Mouse (Mus musculus): ENCODE results near the gene Olfr740. TPM values are rescaled to one million over a fixed set of nuclear protein-coding genes. Genes with fewer than 3 reads are reported as not detected.

Olfr740 gene
- polyA plus RNA-seq (2012; rRNA removed): not detected in 2 replicates

DNA sequence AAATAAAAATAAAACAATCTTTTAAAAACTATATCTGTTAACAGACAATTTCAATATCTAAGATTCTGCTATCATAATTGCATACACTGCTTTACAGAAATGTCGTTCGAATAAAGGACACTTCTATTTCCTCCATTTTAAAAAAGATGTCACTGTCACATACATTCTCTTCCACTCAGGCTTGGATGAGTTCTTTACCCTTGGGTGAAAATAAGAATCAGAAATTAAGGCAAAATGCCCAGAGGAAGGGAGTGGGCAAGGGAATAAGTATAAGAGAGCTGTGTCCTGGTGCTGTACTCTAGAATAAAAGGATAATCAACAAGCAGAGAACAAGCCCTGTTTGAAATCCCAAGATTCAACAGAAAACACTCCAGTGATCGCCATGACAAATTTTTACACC lies at the start of gene Olfr740:
Gene Olfr740, plus strand, starts transcription at position 301 of the 400 bp plus-strand sequence.
- TF ChIP-seq CTCF (IDR thresholded peaks at IDR 0.05; ENCODE audit: extremely low read depth, insufficient read depth, insufficient read length, insufficient replicate concordance) (no peak), POLR2A (IDR thresholded peaks at IDR 0.05; ENCODE audit: low read depth, low read length) (no peak)
- H3K4me3 ChIP-seq (ENCODE audit: extremely low read depth, insufficient read depth, insufficient read length): no peak within 1 kb of the TSS
- no peaks in the 10 kb centered on the region for H3K36me3 ChIP-seq (ENCODE audit: control insufficient read depth, insufficient read depth, low read length)
- H3K27me3 ChIP-seq (ENCODE audit: control insufficient read depth, insufficient read depth, low read length): no peaks in the 10 kb centered on the region
- no peak for DNase-seq (ENCODE audit: low read depth in 1 of 2, low spot score in 2 of 2)
- 82% methylated on average over 3 of the region's 3 CpGs for WGBS
- H3K4me1 ChIP-seq (ENCODE audit: control insufficient read depth, insufficient read depth, insufficient read length): no peaks in the 10 kb centered on the region
- no peak within 1 kb of the TSS for H3K27ac ChIP-seq (ENCODE audit: insufficient read depth, low read length)

DNA sequence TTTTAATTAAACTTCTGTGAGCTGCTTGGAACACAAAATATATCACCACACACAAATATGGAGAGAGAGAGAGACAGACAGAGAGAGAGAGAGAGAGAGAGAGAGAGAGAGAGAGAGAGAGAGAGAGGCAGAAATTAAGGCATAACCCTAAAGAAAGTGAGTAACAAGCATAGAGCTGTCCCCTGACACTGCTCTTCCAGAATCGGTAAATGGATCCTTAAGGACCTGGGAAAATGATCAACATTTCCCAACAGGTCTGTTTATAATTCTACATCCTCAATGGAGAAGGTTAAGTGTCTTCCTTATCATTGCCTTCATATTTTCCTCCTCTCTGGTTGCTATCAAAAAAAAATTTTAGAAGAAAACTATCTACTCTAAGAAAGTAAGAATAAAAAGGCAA lies 38.1 kb upstream of the Olfr740 start, which contains the start of gene Olfr738:
Gene Olfr738, plus strand, starts transcription at position 301 of the 400 bp plus-strand sequence.
- Histone ChIP-seq H3K36me3 (ENCODE audit: control insufficient read depth, insufficient read depth, low read length) (no peaks in the 10 kb centered on the region), H3K4me3 (ENCODE audit: extremely low read depth, insufficient read depth, insufficient read length) (no peak within 1 kb of the TSS), H3K27ac (ENCODE audit: insufficient read depth, low read length) (no peak within 1 kb of the TSS), H3K27me3 (ENCODE audit: control insufficient read depth, insufficient read depth, low read length) (no peaks in the 10 kb centered on the region), H3K4me1 (ENCODE audit: control insufficient read depth, insufficient read depth, insufficient read length) (no peaks in the 10 kb centered on the region)
- DNase-seq (ENCODE audit: low read depth in 1 of 2, low spot score in 2 of 2): no peak
- 93% methylated on average over 1 of the region's 1 CpGs for WGBS
- TF ChIP-seq CTCF (IDR thresholded peaks at IDR 0.05; ENCODE audit: extremely low read depth, insufficient read depth, insufficient read length, insufficient replicate concordance): no peak
- TF ChIP-seq POLR2A (IDR thresholded peaks at IDR 0.05; ENCODE audit: low read depth, low read length): no peak

DNA sequence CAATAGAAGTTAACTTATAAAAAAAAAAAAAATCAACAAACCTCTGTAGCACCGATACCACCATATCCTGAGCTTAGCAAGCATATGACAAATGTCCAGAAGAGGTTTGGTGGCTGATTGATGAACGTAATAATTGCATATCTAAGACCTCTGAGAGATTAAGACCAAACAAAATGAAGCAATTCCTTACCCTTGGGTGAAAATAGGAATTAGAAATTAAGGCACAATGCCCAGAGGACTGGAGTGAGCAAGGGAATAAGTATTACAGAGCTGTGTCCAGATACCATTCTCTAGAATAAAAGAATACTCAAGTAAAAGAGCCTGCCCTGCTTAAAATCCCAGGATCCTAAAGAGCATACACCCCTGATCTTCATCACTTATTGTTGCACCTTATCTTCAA lies 27.0 kb upstream of the Olfr740 start, which contains the start of gene Olfr739:
Gene Olfr739, plus strand, starts transcription at position 301 of the 400 bp plus-strand sequence.
- DNase-seq (ENCODE audit: low read depth in 1 of 2, low spot score in 2 of 2): no peak

DNA sequence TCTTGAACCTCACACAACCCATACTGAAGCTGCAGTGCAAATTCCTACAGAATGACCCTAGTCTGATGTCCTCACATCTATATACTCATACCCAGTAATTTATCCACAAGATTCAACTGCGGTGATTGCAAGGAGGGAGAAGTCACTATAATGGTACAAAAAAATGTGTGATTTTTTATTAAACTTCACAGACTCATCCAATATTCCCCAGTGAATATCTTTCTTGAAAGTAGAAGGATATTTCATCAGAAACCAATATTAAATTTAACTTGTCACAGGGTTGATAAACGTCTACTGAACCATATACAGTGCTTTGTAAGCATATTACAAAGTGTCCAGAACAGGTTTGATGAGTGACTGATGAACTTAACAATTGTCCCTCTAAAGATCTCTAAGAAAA lies 27.1 kb downstream of the Olfr740 start, which contains the start of gene Olfr741:
Gene Olfr741, plus strand, starts transcription at position 301 of the 400 bp plus-strand sequence.
- Histone ChIP-seq H3K27ac (ENCODE audit: insufficient read depth, low read length) (no peak within 1 kb of the TSS), H3K27me3 (ENCODE audit: control insufficient read depth, insufficient read depth, low read length) (no peaks in the 10 kb centered on the region), H3K36me3 (ENCODE audit: control insufficient read depth, insufficient read depth, low read length) (no peaks in the 10 kb centered on the region), H3K4me3 (ENCODE audit: extremely low read depth, insufficient read depth, insufficient read length) (no peak within 1 kb of the TSS), H3K4me1 (ENCODE audit: control insufficient read depth, insufficient read depth, insufficient read length) (no peaks in the 10 kb centered on the region)
- 70% methylated on average over 2 of the region's 2 CpGs for WGBS
- no peak for DNase-seq (ENCODE audit: low read depth in 1 of 2, low spot score in 2 of 2)
- TF ChIP-seq POLR2A (IDR thresholded peaks at IDR 0.05; ENCODE audit: low read depth, low read length) (no peak), CTCF (IDR thresholded peaks at IDR 0.05; ENCODE audit: extremely low read depth, insufficient read depth, insufficient read length, insufficient replicate concordance) (no peak)

More for the DNA sequence above, 27.0 kb upstream of the Olfr740 start, which contains the start of gene Olfr739:
- TF ChIP-seq CTCF (IDR thresholded peaks at IDR 0.05; ENCODE audit: extremely low read depth, insufficient read depth, insufficient read length, insufficient replicate concordance): no peak
- no peak for TF ChIP-seq POLR2A (IDR thresholded peaks at IDR 0.05; ENCODE audit: low read depth, low read length)
- Histone ChIP-seq H3K4me3 (ENCODE audit: extremely low read depth, insufficient read depth, insufficient read length) (no peak within 1 kb of the TSS), H3K4me1 (ENCODE audit: control insufficient read depth, insufficient read depth, insufficient read length) (no peaks in the 10 kb centered on the region), H3K27me3 (ENCODE audit: control insufficient read depth, insufficient read depth, low read length) (no peaks in the 10 kb centered on the region), H3K36me3 (ENCODE audit: control insufficient read depth, insufficient read depth, low read length) (no peaks in the 10 kb centered on the region), H3K27ac (ENCODE audit: insufficient read depth, low read length) (no peak within 1 kb of the TSS)
- 63% methylated on average over 2 of the region's 2 CpGs for WGBS

DNA sequence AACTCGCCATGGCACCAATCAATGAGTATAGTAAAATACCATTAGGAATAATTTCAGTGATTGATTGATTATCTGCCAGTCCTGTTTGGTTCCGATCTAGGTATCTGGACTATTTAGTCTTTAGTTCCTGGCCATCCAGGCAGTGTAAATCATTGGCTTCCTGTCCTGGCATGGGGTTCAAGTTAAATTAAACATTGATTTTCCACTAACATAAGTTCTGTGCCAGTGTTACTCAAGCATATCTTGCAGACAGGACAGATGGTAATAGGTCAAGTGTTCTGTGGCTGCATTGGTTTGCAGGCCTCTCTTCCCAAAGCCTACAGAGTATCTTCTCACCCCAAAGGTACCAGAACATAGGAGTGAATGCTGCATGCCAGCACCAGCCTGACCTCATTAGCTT lies 33.1 kb downstream of the Olfr740 start:
- no peak overlapping the region for H3K27ac ChIP-seq (ENCODE audit: insufficient read depth, low read length)
- no peak for TF ChIP-seq CTCF (IDR thresholded peaks at IDR 0.05; ENCODE audit: extremely low read depth, insufficient read depth, insufficient read length, insufficient replicate concordance)
- no peak for TF ChIP-seq POLR2A (IDR thresholded peaks at IDR 0.05; ENCODE audit: low read depth, low read length)
- no peak for DNase-seq (ENCODE audit: low read depth in 1 of 2, low spot score in 2 of 2)
- H3K4me3 ChIP-seq (ENCODE audit: extremely low read depth, insufficient read depth, insufficient read length): no peak overlapping the region
- no peaks in the 10 kb centered on the region for H3K27me3 ChIP-seq (ENCODE audit: control insufficient read depth, insufficient read depth, low read length)
- H3K4me1 ChIP-seq (ENCODE audit: control insufficient read depth, insufficient read depth, insufficient read length): no peaks in the 10 kb centered on the region
- H3K36me3 ChIP-seq (ENCODE audit: control insufficient read depth, insufficient read depth, low read length): no peaks in the 10 kb centered on the region
- 73% methylated on average over 2 of the region's 2 CpGs for WGBS

DNA sequence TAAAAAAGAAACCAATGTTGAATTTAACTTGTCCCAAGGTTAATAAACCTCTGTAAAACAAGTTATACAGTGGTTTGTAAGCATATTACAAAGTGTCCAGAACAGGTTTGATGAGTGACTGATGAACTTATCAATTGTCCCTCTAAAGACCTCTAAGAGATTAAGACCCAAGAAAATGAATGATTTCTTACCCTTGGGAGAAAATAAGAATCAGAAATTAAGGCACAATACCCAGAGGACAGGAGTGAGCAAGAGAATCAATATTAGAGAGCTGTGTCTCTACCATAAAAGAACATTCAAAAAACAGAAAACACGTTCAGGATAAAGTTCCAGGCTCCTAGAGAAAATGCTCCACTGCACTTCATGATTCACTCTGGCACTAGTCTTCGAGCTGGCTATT lies 58.0 kb downstream of the Olfr740 start, which contains the start of gene Olfr742:
Gene Olfr742, plus strand, starts transcription at position 301 of the 400 bp plus-strand sequence.
- Histone ChIP-seq H3K27me3 (ENCODE audit: control insufficient read depth, insufficient read depth, low read length) (no peaks in the 10 kb centered on the region), H3K27ac (ENCODE audit: insufficient read depth, low read length) (no peak within 1 kb of the TSS), H3K4me1 (ENCODE audit: control insufficient read depth, insufficient read depth, insufficient read length) (no peaks in the 10 kb centered on the region), H3K4me3 (ENCODE audit: extremely low read depth, insufficient read depth, insufficient read length) (no peak within 1 kb of the TSS), H3K36me3 (ENCODE audit: control insufficient read depth, insufficient read depth, low read length) (no peaks in the 10 kb centered on the region)
- no peak for DNase-seq (ENCODE audit: low read depth in 1 of 2, low spot score in 2 of 2)
- TF ChIP-seq POLR2A (IDR thresholded peaks at IDR 0.05; ENCODE audit: low read depth, low read length) (no peak), CTCF (IDR thresholded peaks at IDR 0.05; ENCODE audit: extremely low read depth, insufficient read depth, insufficient read length, insufficient replicate concordance) (no peak)
- WGBS: 55% methylated on average over 2 of the region's 2 CpGs

Other genes starting within 250 kb of the Olfr740 start
- gene Olfr731, start 203.7 kb upstream of the Olfr740 start, polyA plus RNA-seq (2012; rRNA removed): not detected in 2 replicates
- gene Olfr732, start 161.3 kb upstream of the Olfr740 start, polyA plus RNA-seq (2012; rRNA removed): not detected in 2 replicates
- gene Olfr733, start 144.0 kb upstream of the Olfr740 start, polyA plus RNA-seq (2012; rRNA removed): not detected in 2 replicates
- gene Olfr734, start 118.8 kb upstream of the Olfr740 start, polyA plus RNA-seq (2012; rRNA removed): not detected in 2 replicates
- gene Olfr735, start 96.7 kb upstream of the Olfr740 start, polyA plus RNA-seq (2012; rRNA removed): not detected in 2 replicates
- 2.9 and 3.2 TPM in 2 replicates for gene Tlr11, start 87.6 kb upstream of the Olfr740 start, polyA plus RNA-seq (2012; rRNA removed)
- not detected in 2 replicates for gene Olfr736, start 64.4 kb upstream of the Olfr740 start, polyA plus RNA-seq (2012; rRNA removed)
- not detected in 2 replicates for gene Olfr738, start 38.0 kb upstream of the Olfr740 start, polyA plus RNA-seq (2012; rRNA removed)
- gene Olfr739, start 26.9 kb upstream of the Olfr740 start, polyA plus RNA-seq (2012; rRNA removed): not detected in 2 replicates
- not detected in 2 replicates for gene Olfr741, start 27.2 kb downstream of the Olfr740 start, polyA plus RNA-seq (2012; rRNA removed)
- not detected in 2 replicates for gene Olfr742, start 58.1 kb downstream of the Olfr740 start, polyA plus RNA-seq (2012; rRNA removed)
- not detected in 2 replicates for gene Olfr743, start 76.3 kb downstream of the Olfr740 start, polyA plus RNA-seq (2012; rRNA removed)
- gene Olfr744, start 169.3 kb downstream of the Olfr740 start, polyA plus RNA-seq (2012; rRNA removed): not detected in 2 replicates
- gene Olfr745, start 193.8 kb downstream of the Olfr740 start, polyA plus RNA-seq (2012; rRNA removed): not detected in 2 replicates
- gene Olfr746, start 201.5 kb downstream of the Olfr740 start, polyA plus RNA-seq (2012; rRNA removed): not detected in 2 replicates
- not detected in 2 replicates for gene Olfr747, start 247.7 kb downstream of the Olfr740 start, polyA plus RNA-seq (2012; rRNA removed)